In genomic region chr7:109702721-109703120, GRCm38 (mm10) we compare ENCODE assay signal across 10 mouse cellular contexts. TPM values are rescaled to one million over a fixed set of nuclear protein-coding genes. Genes with fewer than 3 reads are reported as not detected.
DNase-seq lines count a peak whose midpoint lies in the region; ATAC-seq and TF ChIP-seq lines count a peak whose summit lies in the region.
"Had no signal": no experiment of that assay in that cellular context is flagged by ENCODE, and none has a peak within 500 bp of the region (broad histone marks: within the 10 kb centered on the region; RNA-seq: fewer than 3 reads in every experiment).

No protein-coding gene starts in this region.

- H3K27ac ChIP-seq in heart, embryonic 12.5 days (ENCODE audit: poor library complexity, severe bottlenecking) = no peak overlapping the region
- H3K27ac ChIP-seq in testis, adult 2 months (ENCODE audit: control insufficient read depth, insufficient read depth, low read depth, low read length) = peak overlapping the region; percentile 90; the same call in 1 of the 2 replicates
- H3K27ac ChIP-seq in limb, embryonic 13.5 days = no peak overlapping the region
- no peak overlapping the region for H3K27ac ChIP-seq in stomach, embryonic 16.5 days (ENCODE audit: low read length)

- ATAC-seq in heart, embryonic 12.5 days (ENCODE audit: insufficient number of reproducible peaks, low FRiP score) = no peak
- ATAC-seq in limb, embryonic 13.5 days (ENCODE audit: low FRiP score, low read depth) = no peak
- no peak for ATAC-seq in stomach, embryonic 16.5 days (ENCODE audit: insufficient read depth, low FRiP score)

- DNase-seq in heart, postnatal 4 days = no peak
- no peak for DNase-seq in testis, postnatal 10 days (ENCODE audit: low spot score)
- no peak for DNase-seq in spleen, postnatal 36 days (ENCODE audit: low spot score in 2 of 2)
- DNase-seq in gastrocnemius, postnatal 10 days = no peak

- peaks cover 21% of the 10 kb centered on the region for H3K4me1 ChIP-seq in heart, embryonic 12.5 days (replicated peaks)
- H3K4me1 ChIP-seq in testis, adult 2 months (ENCODE audit: control insufficient read depth, insufficient read depth, low read length) = peaks cover 11% of the 10 kb centered on the region
- peaks cover 16% of the 10 kb centered on the region for H3K4me1 ChIP-seq in limb, embryonic 13.5 days
- peaks cover 23% of the 10 kb centered on the region for H3K4me1 ChIP-seq in stomach, embryonic 16.5 days (ENCODE audit: control insufficient read depth, insufficient read depth, low read length)

- no peaks in the 10 kb centered on the region for H3K36me3 ChIP-seq in heart, embryonic 12.5 days
- H3K36me3 ChIP-seq in testis, adult 2 months (ENCODE audit: control insufficient read depth, insufficient read depth, low read length) = no peaks in the 10 kb centered on the region; the same call in 1 of the 2 replicates
- 0 out of 2 replicates have a peak, but pooled peaks cover 3% of the 10 kb centered on the region for H3K36me3 ChIP-seq in limb, embryonic 13.5 days
- H3K36me3 ChIP-seq in stomach, embryonic 16.5 days (ENCODE audit: control insufficient read depth, insufficient read depth, low read length) = no peaks in the 10 kb centered on the region

- H3K9me3 ChIP-seq in heart, embryonic 12.5 days (replicated peaks) = 0 out of 2 replicates have a peak, but pooled peaks cover 3% of the 10 kb centered on the region
- no peaks in the 10 kb centered on the region for H3K9me3 ChIP-seq in limb, embryonic 13.5 days
- H3K9me3 ChIP-seq in stomach, embryonic 16.5 days (replicated peaks; ENCODE audit: control insufficient read depth, low read length) = 0 out of 2 replicates have a peak, but pooled peaks cover 3% of the 10 kb centered on the region

- WGBS in heart, embryonic 12.5 days = 36% methylated on average over 4 of the region's 4 CpGs
- WGBS in limb, embryonic 13.5 days = 37% methylated on average over 4 of the region's 4 CpGs
- WGBS in stomach, embryonic 16.5 days = 40% methylated on average over 4 of the region's 4 CpGs

- H3K9ac ChIP-seq in heart, embryonic 12.5 days = peak overlapping the region; percentile 81; the same call in 1 of the 2 replicates
- no peak overlapping the region for H3K9ac ChIP-seq in limb, embryonic 13.5 days
- no peak overlapping the region for H3K9ac ChIP-seq in stomach, embryonic 16.5 days (ENCODE audit: low read length)

- peak overlapping the region; percentile 76 for H3K4me3 ChIP-seq in heart, embryonic 12.5 days
- H3K4me3 ChIP-seq in testis, adult 2 months (ENCODE audit: control insufficient read depth, low read depth, low read length) = peak overlapping the region; percentile 98; the same call in 1 of the 2 replicates
- H3K4me3 ChIP-seq in limb, embryonic 13.5 days = peak overlapping the region; percentile 70
- H3K4me3 ChIP-seq in stomach, embryonic 16.5 days (replicated peaks; ENCODE audit: low read length) = peak overlapping the region; percentile 68

- TF ChIP-seq CTCF in testis, adult 2 months (IDR thresholded peaks at IDR 0.05; ENCODE audit: control insufficient read depth, insufficient read depth, insufficient replicate concordance, low read depth, low read length) = no peak

- H3K4me2 ChIP-seq in heart, embryonic 12.5 days = peak overlapping the region; percentile 76
- peak overlapping the region; percentile 79 for H3K4me2 ChIP-seq in limb, embryonic 13.5 days (replicated peaks)
- peak overlapping the region; percentile 92 for H3K4me2 ChIP-seq in stomach, embryonic 16.5 days (ENCODE audit: low read depth, low read length)

- no peak for TF ChIP-seq POLR2A in testis, adult 2 months (IDR thresholded peaks at IDR 0.05; ENCODE audit: control insufficient read depth, low read depth, low read length)

- no peaks in the 10 kb centered on the region for H3K27me3 ChIP-seq in heart, embryonic 12.5 days (replicated peaks)
- no peaks in the 10 kb centered on the region for H3K27me3 ChIP-seq in testis, adult 2 months (ENCODE audit: control insufficient read depth, insufficient read depth, low read length)
- H3K27me3 ChIP-seq in limb, embryonic 13.5 days = no peaks in the 10 kb centered on the region
- H3K27me3 ChIP-seq in stomach, embryonic 16.5 days (ENCODE audit: control insufficient read depth, insufficient read depth, low read length) = no peaks in the 10 kb centered on the region

RNA-seq across cellular contexts. Expression of gene St5, which starts 0.7 kb away (rescaled TPM):
- 40.5 and 41.0 TPM in 2 replicates for polyA plus RNA-seq in heart, embryonic 12.5 days (2016; fragmentation: Nextera tagmentation; extraction: Ambion mirVana)
- 10 to 100 TPM; 55.3 to 56.0 TPM for total RNA-seq in heart, postnatal 4 days (2021)
- 28.2 and 35.3 TPM in 2 replicates for polyA plus RNA-seq in testis, adult 2 months (2012; rRNA removed)
- polyA plus RNA-seq in limb, embryonic 13.5 days (2015; fragmentation: Nextera tagmentation; extraction: Ambion mirVana) = 40.6 and 47.3 TPM in 2 replicates
- polyA plus RNA-seq in stomach, embryonic 16.5 days (2015; fragmentation: Nextera tagmentation; extraction: Ambion mirVana) = 64.0 and 68.3 TPM in 2 replicates
- 10 to 100 TPM; 22.3 to 32.0 TPM for total RNA-seq in gastrocnemius, postnatal 10 days (2021)

RNA-seq across cellular contexts. Expression of gene Akip1, which starts 0.8 kb away (rescaled TPM):
- polyA plus RNA-seq in heart, embryonic 12.5 days (2016; fragmentation: Nextera tagmentation; extraction: Ambion mirVana) = 26.0 and 28.1 TPM in 2 replicates
- total RNA-seq in heart, postnatal 4 days (2021) = 10 to 100 TPM; 22.8 to 25.2 TPM
- 34.3 and 37.8 TPM in 2 replicates for polyA plus RNA-seq in testis, adult 2 months (2012; rRNA removed)
- 33.3 and 37.8 TPM in 2 replicates for polyA plus RNA-seq in limb, embryonic 13.5 days (2015; fragmentation: Nextera tagmentation; extraction: Ambion mirVana)
- polyA plus RNA-seq in stomach, embryonic 16.5 days (2015; fragmentation: Nextera tagmentation; extraction: Ambion mirVana) = 42.5 and 42.7 TPM in 2 replicates
- total RNA-seq in gastrocnemius, postnatal 10 days (2021) = 10 to 100 TPM in 1 of 2 experiments, 1 to 10 TPM in 1; 9.4 to 11.0 TPM

RNA-seq across cellular contexts. Expression of gene BC051019, which starts 20.9 kb away (rescaled TPM):
- polyA plus RNA-seq in heart, embryonic 12.5 days (2016; fragmentation: Nextera tagmentation; extraction: Ambion mirVana) = not detected in 2 replicates
- total RNA-seq in heart, postnatal 4 days (2021) = not detected
- 0.40 and 0.57 TPM in 2 replicates for polyA plus RNA-seq in testis, adult 2 months (2012; rRNA removed)
- polyA plus RNA-seq in limb, embryonic 13.5 days (2015; fragmentation: Nextera tagmentation; extraction: Ambion mirVana) = 0.19 TPM in 2 replicates
- 0.23 and 0.45 TPM in 2 replicates for polyA plus RNA-seq in stomach, embryonic 16.5 days (2015; fragmentation: Nextera tagmentation; extraction: Ambion mirVana)
- total RNA-seq in gastrocnemius, postnatal 10 days (2021) = not detected
- total RNA-seq: layer of hippocampus, postnatal 25 days had no signal

RNA-seq across cellular contexts. Expression of gene Ascl3, which starts 28.8 kb away (rescaled TPM):
- polyA plus RNA-seq in heart, embryonic 12.5 days (2016; fragmentation: Nextera tagmentation; extraction: Ambion mirVana) = not detected in 2 replicates
- not detected for total RNA-seq in heart, postnatal 4 days (2021)
- 0.95 and 1.0 TPM in 2 replicates for polyA plus RNA-seq in testis, adult 2 months (2012; rRNA removed)
- not detected in 2 replicates for polyA plus RNA-seq in limb, embryonic 13.5 days (2015; fragmentation: Nextera tagmentation; extraction: Ambion mirVana)
- 0.21 TPM in 1 of 2 replicates, not detected in the other for polyA plus RNA-seq in stomach, embryonic 16.5 days (2015; fragmentation: Nextera tagmentation; extraction: Ambion mirVana)
- not detected for total RNA-seq in gastrocnemius, postnatal 10 days (2021)
- total RNA-seq: layer of hippocampus, postnatal 25 days had no signal
- polyA plus RNA-seq: CD4-positive, CD25-positive, alpha-beta regulatory T cell, adult 4 months had no signal

RNA-seq across cellular contexts. Expression of gene Tmem9b, which starts 50.0 kb away (rescaled TPM):
- polyA plus RNA-seq in heart, embryonic 12.5 days (2016; fragmentation: Nextera tagmentation; extraction: Ambion mirVana) = 54.1 and 56.4 TPM in 2 replicates
- 10 to 100 TPM; 33.8 to 35.8 TPM for total RNA-seq in heart, postnatal 4 days (2021)
- polyA plus RNA-seq in testis, adult 2 months (2012; rRNA removed) = 29.3 and 31.5 TPM in 2 replicates
- 46.8 and 47.8 TPM in 2 replicates for polyA plus RNA-seq in limb, embryonic 13.5 days (2015; fragmentation: Nextera tagmentation; extraction: Ambion mirVana)
- 78.6 and 84.0 TPM in 2 replicates for polyA plus RNA-seq in stomach, embryonic 16.5 days (2015; fragmentation: Nextera tagmentation; extraction: Ambion mirVana)
- total RNA-seq in gastrocnemius, postnatal 10 days (2021) = 10 to 100 TPM; 24.7 to 26.9 TPM
